Mouse (Mus musculus) intestine, embryonic 14.5 days (tissue): ENCODE data around the gene 4930432M17Rik. TPM values are rescaled to one million over a fixed set of nuclear protein-coding genes. Genes with fewer than 3 reads are reported as not detected.

Experiments used
- ATAC-seq: fragments of 200-750 bp; cut with Nextera tagmentation; replicated peaks from 2 replicates; pipeline ENCODE4 v1.8.0; 2017; ENCODE audit warnings: low read depth, moderate number of reproducible peaks, moderate TSS enrichment, moderate library complexity; ENCODE audit not compliant: low FRiP score, low TSS enrichment
- DNase-seq: peaks from one replicate; pipeline ENCODE4 v3.0.0-alpha.2; 2018; ENCODE audit warnings: low spot score
- H3K27ac ChIP-seq: fragments of 300-500 bp; sonication (generic); 2 replicates; pipeline ENCODE4 v1.5.1; 2014; ENCODE audit warnings: low read depth, mild to moderate bottlenecking, control low read depth
- H3K27me3 ChIP-seq: fragments of 300-500 bp; sonication (generic); replicated peaks from 2 replicates; pipeline ENCODE4 v1.6.1; 2014; ENCODE audit warnings: low read length, control low read depth; ENCODE audit not compliant: control insufficient read depth, insufficient read depth
- H3K36me3 ChIP-seq: fragments of 300-500 bp; sonication (generic); 2 replicates; pipeline ENCODE4 v1.6.1; 2014; ENCODE audit warnings: low read length, control low read depth; ENCODE audit not compliant: control insufficient read depth, insufficient read depth
- H3K4me1 ChIP-seq: fragments of 300-500 bp; sonication (generic); replicated peaks from 2 replicates; pipeline ENCODE4 v1.6.1; 2014; ENCODE audit warnings: low read length, control low read depth, mixed read lengths; ENCODE audit not compliant: control insufficient read depth, insufficient read depth
- H3K4me2 ChIP-seq: fragments of 300-500 bp; sonication (generic); 2 replicates; pipeline ENCODE4 v1.6.1; 2014; ENCODE audit warnings: low read length
- H3K4me3 ChIP-seq: fragments of 300-500 bp; sonication (generic); 2 replicates; pipeline ENCODE4 v1.5.1; 2014; ENCODE audit warnings: low read depth, low read length, control low read depth, mixed read lengths
- H3K9ac ChIP-seq: fragments of 300-500 bp; sonication (generic); 2 replicates; pipeline ENCODE4 v1.6.1; 2014; ENCODE audit warnings: mild to moderate bottlenecking, low read length
- H3K9me3 ChIP-seq: fragments of 300-500 bp; sonication (generic); 2 replicates; pipeline ENCODE4 v1.6.1; 2016; ENCODE audit warnings: low read length, control low read depth; ENCODE audit not compliant: control insufficient read depth
- WGBS: fragments of 180-500 bp; shearing (Covaris S2); extraction: QIAGEN DNeasy Blood & Tissue Kit; methylation state at CpG from one replicate; pipeline ENCODE4 v1.1.7; 2014; 5-methylcytosine and 5-hydroxymethylcytosine counted together
- polyA plus RNA-seq: library from polyadenylated mRNA; unstranded; fragments of >200 nt; fragmentation: Nextera tagmentation; extraction: Ambion mirVana; gene quantifications from 2 replicates; pipeline ENCODE4 v1.2.1, GENCODE M21; 2014

4930432M17Rik gene
- polyA plus RNA-seq, 1 experiment from 2014 or later = not detected

DNA sequence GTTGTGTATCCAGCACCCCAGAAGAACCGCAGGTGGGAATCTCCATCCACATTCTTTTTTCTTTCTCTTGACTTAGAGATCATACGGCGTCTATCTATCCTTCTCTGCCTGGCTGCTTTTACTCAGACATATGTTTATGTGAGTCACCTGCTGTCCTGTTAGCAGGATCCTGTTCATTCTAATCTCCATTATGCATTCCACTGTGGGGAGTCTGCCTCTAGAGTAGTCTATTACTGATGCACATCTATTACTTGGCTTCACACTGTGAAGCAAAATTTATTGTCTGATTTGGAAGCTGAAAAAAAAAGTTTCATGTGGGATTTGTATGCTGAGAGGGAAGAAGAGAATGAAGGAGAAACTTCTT, 33.3 kb downstream of the 4930432M17Rik start:
- H3K4me2 ChIP-seq = no peak overlapping the region
- no peaks in the 10 kb centered on the region for H3K9me3 ChIP-seq
- H3K4me1 ChIP-seq = no peaks in the 10 kb centered on the region
- 55% methylated on average over 3 of the region's 3 CpGs for WGBS
- no peak for DNase-seq
- H3K36me3 ChIP-seq = no peaks in the 10 kb centered on the region
- no peak overlapping the region for H3K4me3 ChIP-seq
- H3K9ac ChIP-seq = no peak overlapping the region
- H3K27me3 ChIP-seq = no peaks in the 10 kb centered on the region
- no peak overlapping the region for H3K27ac ChIP-seq
- no peak for ATAC-seq

DNA sequence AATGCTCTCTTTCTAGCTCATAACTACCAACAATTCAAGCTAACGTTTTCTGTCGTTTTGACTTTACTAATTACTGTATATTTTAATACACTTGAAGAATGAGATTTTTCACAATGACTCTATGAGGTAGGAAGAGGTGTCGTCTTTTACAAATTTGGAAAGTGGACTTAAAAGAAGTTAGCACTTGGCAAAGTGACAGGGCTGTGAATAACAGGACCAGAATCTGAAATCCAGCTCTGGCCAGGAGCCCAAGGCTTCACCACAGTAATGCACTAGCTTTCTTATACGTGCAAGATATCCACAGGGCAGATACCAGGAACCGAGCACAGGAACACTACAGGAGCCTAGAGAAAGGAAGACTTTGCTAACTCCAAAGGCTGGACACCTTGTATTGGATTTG, 35.5 kb downstream of the 4930432M17Rik start:
- Histone ChIP-seq H3K4me3 (no peak overlapping the region), H3K9ac (no peak overlapping the region), H3K4me2 (no peak overlapping the region), H3K27ac (peak overlapping the region; percentile 30; the same call in 1 of the 2 replicates), H3K27me3 (no peaks in the 10 kb centered on the region), H3K9me3 (no peaks in the 10 kb centered on the region), H3K4me1 (no peaks in the 10 kb centered on the region), H3K36me3 (no peaks in the 10 kb centered on the region)
- ATAC-seq (no peak), DNase-seq (no peak)
- WGBS = 46% methylated on average over 5 of the region's 5 CpGs

DNA sequence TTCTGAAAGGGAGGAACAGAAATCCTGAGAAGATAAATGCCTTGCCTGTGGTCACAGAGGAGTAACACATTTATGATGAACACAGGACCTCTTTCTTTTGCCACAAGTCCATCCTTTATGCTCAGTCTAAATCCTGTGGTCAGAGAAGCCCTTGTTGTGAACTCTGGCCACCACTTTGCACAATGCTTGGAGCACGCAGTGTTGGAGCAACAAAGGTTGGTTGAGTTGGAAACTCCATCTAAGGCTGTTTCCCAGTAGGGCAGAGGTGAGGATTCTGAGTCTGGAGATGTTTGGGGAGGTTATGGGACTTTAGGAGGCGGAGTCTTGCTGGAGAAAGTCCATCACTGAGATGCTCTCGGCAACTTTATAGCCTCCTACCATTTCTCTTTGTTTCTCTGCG, 36.5 kb downstream of the 4930432M17Rik start:
- Histone ChIP-seq H3K27me3 (peaks cover 3% of the 10 kb centered on the region; the same call in 1 of the 2 replicates), H3K4me1 (no peaks in the 10 kb centered on the region), H3K9ac (no peak overlapping the region), H3K4me3 (no peak overlapping the region), H3K4me2 (no peak overlapping the region), H3K9me3 (no peaks in the 10 kb centered on the region), H3K36me3 (no peaks in the 10 kb centered on the region), H3K27ac (no peak overlapping the region)
- 77% methylated on average over 4 of the region's 4 CpGs for WGBS
- DNase-seq = no peak
- no peak for ATAC-seq

DNA sequence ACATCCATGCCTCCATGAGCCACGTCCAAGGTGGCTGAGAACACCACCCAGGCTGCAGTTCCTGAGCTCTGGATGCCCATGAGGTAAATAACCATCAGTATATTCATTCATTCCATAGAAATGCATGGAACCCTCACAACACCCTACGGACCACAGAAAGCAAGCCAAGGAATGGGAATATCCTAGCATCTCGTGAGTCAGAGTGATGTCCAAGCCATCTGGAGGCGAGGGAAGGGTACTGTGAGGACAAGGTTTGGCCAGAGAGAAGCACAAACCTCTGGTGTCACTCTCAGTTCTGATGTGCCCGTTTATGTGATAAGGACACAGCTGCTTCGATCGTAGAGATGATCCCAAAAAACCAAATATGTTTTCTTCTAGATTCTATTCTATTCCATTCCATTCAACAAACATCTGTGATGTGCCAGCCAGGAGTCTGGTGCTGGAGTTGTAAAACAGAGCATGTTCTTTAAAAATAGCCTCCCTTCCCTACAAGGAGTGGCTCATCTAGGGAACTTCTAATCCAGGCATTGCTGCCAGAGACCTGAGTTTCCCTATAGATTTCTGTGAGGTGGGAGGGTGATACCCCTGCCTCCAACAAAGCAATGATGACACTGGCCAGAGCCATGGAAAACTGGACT, 40.5 kb downstream of the 4930432M17Rik start:
- H3K4me2 ChIP-seq = no peak overlapping the region
- no peaks in the 10 kb centered on the region for H3K36me3 ChIP-seq
- 91% methylated on average over 7 of the region's 7 CpGs for WGBS

DNA sequence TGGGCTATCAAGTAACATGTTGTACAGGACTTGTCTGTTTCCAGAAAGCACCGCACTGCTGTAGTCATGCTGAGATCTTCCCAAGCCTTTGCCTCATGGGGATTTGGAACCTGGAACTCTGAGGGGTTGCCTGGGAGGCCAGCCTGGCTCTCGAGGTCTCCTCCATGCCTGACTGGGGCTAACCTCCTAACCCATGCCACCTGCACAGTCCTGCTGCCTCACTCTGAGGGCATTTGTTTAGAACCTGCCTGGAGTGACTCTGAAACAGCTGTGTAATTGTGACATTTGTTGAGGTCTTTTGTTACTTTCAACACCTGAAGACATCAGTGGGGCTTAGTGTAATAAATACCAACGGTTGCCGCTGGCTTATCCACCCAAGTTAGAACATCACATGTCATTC, 41.7 kb downstream of the 4930432M17Rik start:
- no peak overlapping the region for H3K27ac ChIP-seq
- DNase-seq = no peak
- 48% methylated on average over 4 of the region's 4 CpGs for WGBS
- H3K4me3 ChIP-seq = no peak overlapping the region
- no peaks in the 10 kb centered on the region for H3K9me3 ChIP-seq
- no peak overlapping the region for H3K9ac ChIP-seq
- peaks cover 6% of the 10 kb centered on the region; the same call in 1 of the 2 replicates for H3K27me3 ChIP-seq
- H3K36me3 ChIP-seq = no peaks in the 10 kb centered on the region
- ATAC-seq = no peak
- H3K4me1 ChIP-seq = no peaks in the 10 kb centered on the region
- H3K4me2 ChIP-seq = no peak overlapping the region

More for the DNA sequence above, 40.5 kb downstream of the 4930432M17Rik start:
- no peak overlapping the region for H3K27ac ChIP-seq
- no peak overlapping the region for H3K9ac ChIP-seq
- no peak for ATAC-seq
- no peak overlapping the region for H3K4me3 ChIP-seq
- H3K4me1 ChIP-seq = no peaks in the 10 kb centered on the region
- peaks cover 6% of the 10 kb centered on the region; the same call in 1 of the 2 replicates for H3K27me3 ChIP-seq
- DNase-seq = no peak
- no peaks in the 10 kb centered on the region for H3K9me3 ChIP-seq

DNA sequence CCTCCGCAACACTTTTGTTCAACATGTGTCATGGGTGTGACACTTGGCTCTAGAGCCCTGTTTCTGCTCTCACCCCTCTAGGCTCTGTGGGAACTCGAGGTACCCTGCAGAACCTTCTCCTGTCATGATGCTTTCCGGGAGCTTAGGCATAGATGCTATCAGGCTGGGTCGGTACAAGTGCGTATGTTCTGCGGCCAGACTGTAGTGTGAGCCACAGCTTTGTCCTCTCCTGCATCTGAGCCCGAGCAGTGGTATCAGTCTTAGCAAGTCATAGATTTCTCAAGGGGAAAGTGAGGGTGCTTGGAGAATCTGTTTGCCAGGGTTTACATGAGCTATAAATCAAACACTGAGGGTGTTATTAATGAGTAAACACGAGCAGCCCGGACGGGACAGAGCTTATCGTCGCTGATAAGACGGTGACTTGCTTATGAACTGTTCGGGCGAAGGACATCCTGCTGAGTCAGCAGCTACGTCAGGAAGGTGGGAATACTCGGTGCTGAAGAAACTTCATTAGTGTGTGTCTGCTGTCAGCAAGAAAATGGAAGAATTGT, 42.7 kb downstream of the 4930432M17Rik start:
- DNase-seq = no peak
- H3K9ac ChIP-seq = no peak overlapping the region
- peak; percentile 74 for ATAC-seq
- H3K27me3 ChIP-seq = peaks cover 6% of the 10 kb centered on the region; the same call in 1 of the 2 replicates
- 26% methylated on average over 17 of the region's 17 CpGs for WGBS
- no peak overlapping the region for H3K4me3 ChIP-seq
- H3K36me3 ChIP-seq = no peaks in the 10 kb centered on the region
- H3K9me3 ChIP-seq = no peaks in the 10 kb centered on the region
- H3K4me2 ChIP-seq = no peak overlapping the region
- H3K4me1 ChIP-seq = no peaks in the 10 kb centered on the region
- no peak overlapping the region for H3K27ac ChIP-seq

DNA sequence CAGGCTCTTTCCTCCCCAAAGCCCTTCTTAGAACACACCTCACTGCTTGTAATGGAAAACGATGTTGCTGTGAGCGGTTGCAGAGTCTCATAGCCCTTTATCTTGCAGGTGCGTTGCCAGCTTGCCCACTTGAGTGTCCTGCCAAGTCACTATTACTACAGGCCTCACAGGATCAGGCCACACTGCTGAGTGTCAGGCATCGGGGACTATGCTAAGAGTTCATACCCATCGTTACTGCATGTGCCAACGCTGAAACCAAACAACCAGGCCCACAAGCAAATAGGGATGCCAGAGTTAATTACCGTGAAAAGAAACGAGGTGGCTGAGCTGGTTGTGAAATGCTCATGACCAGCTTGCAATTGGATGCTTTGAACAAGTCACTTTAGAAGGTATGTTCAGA, 43.3 kb downstream of the 4930432M17Rik start:
- WGBS = 72% methylated on average over 8 of the region's 8 CpGs
- Histone ChIP-seq H3K4me3 (no peak overlapping the region), H3K9me3 (no peaks in the 10 kb centered on the region), H3K9ac (no peak overlapping the region), H3K27ac (no peak overlapping the region), H3K27me3 (peaks cover 6% of the 10 kb centered on the region; the same call in 1 of the 2 replicates), H3K4me1 (no peaks in the 10 kb centered on the region), H3K4me2 (no peak overlapping the region), H3K36me3 (no peaks in the 10 kb centered on the region)
- ATAC-seq = no peak; the same call in 1 of the 2 replicates
- no peak for DNase-seq

DNA sequence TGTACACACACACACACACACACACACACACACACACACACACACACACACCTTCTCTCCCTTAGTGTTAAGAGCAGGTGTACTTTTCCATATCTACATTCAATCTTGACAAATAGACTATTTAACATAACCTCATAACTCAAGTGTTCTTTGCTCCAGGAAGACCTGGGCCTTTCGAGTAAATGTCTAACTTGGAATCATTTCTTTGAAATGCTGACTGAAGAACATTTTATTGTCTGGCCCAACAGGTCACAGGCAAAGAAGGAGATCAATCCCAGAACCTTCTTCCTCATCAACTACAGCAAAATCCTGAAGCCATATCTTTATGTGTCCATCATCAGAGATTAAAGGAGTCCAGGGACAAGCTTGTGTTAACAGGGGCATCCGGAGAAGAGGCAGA, 43.9 kb downstream of the 4930432M17Rik start:
- no peak for ATAC-seq
- H3K27me3 ChIP-seq = peaks cover 6% of the 10 kb centered on the region
- no peak overlapping the region for H3K4me3 ChIP-seq
- 57% methylated on average over 2 of the region's 2 CpGs for WGBS
- no peak overlapping the region for H3K9ac ChIP-seq
- H3K27ac ChIP-seq = no peak overlapping the region
- no peak for DNase-seq
- H3K9me3 ChIP-seq = no peaks in the 10 kb centered on the region
- H3K4me1 ChIP-seq = no peaks in the 10 kb centered on the region
- H3K36me3 ChIP-seq = no peaks in the 10 kb centered on the region
- H3K4me2 ChIP-seq = no peak overlapping the region

DNA sequence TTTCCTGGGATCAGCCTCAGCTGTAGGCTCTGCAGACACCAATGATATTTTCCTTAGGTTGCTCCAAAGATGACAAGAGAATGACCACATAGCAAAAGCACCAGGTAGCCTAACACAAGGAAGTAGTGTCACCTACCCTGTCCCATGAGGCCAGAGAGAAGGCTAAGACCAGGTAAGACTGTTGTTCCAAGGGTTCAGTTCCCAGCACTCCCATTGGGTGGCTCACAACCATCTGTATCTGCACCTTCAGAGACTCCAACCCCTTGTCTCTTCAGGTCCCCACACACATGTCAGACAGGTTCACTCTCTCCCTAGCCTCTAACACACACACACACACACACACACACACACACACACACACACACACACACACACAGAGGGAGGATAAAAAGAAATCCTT, 44.8 kb downstream of the 4930432M17Rik start:
- Histone ChIP-seq H3K9ac (no peak overlapping the region), H3K27me3 (peaks cover 6% of the 10 kb centered on the region), H3K9me3 (no peaks in the 10 kb centered on the region), H3K4me3 (no peak overlapping the region), H3K36me3 (no peaks in the 10 kb centered on the region), H3K4me1 (no peaks in the 10 kb centered on the region), H3K4me2 (no peak overlapping the region), H3K27ac (no peak overlapping the region)
- ATAC-seq (no peak), DNase-seq (no peak)
